Mouse (Mus musculus): ENCODE measurements at regions not wholly inside any gene's neighbourhood (a gene's known extent, or its start where the extent isn't known, plus 50 kb on each side); places are given as distances from the start of the nearest gene placed in this dataset.
A peak's percentile ranks its signal among the peaks of the same experiment; 100 is the strongest.
"Not testable (repeated sequence)": the region's sequence is repeated elsewhere in the genome, so short reads cannot be mapped to it uniquely, and the experiment has no call there.

DNA sequence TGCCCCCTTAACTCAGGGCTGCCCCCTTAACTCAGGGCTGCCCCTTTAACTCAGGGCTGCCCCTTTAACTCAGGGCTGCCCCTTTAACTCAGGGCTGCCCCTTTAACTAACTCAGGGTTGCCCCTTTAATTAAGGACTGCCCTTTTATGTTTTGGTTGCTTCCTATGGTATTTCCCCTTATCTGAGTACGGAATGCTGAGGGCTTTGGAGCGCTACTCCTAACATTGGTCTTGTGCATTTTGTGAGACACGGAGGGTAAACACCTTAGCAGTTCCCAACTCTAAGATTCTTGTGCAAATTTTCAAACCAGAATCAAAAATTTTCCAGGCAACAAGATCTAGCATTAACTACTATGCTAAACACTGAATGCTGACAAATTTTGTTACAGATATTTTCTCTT, 152.7 kb upstream of the Ddhd1 start:
- ATAC-seq (ENCODE audit: insufficient number of reproducible peaks, low FRiP score, low TSS enrichment, low read depth): no peak
- DNase-seq (ENCODE audit: low spot score): no peak
- Histone ChIP-seq H3K4me2 (ENCODE audit: low read depth, severe bottlenecking) (no peak overlapping the region), H3K4me1 (ENCODE audit: control insufficient read depth, insufficient read depth, low read length) (peaks cover 2% of the 10 kb centered on the region; the same call in 1 of the 2 replicates), H3K9me3 (ENCODE audit: control insufficient read depth, low read length) (no peaks in the 10 kb centered on the region), H3K36me3 (ENCODE audit: control insufficient read depth, insufficient read depth, low read length) (no peaks in the 10 kb centered on the region), H3K27me3 (ENCODE audit: control insufficient read depth, insufficient read depth, low read length) (no peaks in the 10 kb centered on the region), H3K27ac (replicated peaks; ENCODE audit: low read depth, low read length) (no peak overlapping the region), H3K4me3 (ENCODE audit: low read depth, low read length) (no peak overlapping the region), H3K9ac (ENCODE audit: low read length) (no peak overlapping the region)
- 48% methylated on average over 3 of the region's 3 CpGs for WGBS

DNA sequence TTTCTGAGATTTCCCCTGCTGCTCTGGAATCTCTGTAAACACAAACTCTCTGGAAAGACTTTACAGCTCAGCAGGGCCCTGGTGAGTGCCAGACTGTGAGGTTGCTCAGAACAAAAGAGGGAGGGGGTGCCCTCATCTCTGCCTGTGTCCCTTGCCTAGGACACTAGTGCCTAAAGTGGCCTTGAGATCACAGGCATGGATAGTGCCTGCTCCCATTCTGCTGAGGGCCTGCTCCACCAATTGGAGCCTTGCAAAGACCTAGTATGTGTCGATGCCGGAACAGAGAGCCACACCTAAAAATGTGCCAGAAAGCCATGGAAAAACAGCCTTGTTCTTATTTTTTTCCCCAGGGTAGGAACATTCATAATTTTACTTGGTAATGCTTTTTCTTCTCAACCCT, 157.7 kb upstream of the Ddhd1 start:
- Histone ChIP-seq H3K4me1 (ENCODE audit: control insufficient read depth, insufficient read depth, low read length) (peaks cover 2% of the 10 kb centered on the region; the same call in 1 of the 2 replicates), H3K27ac (replicated peaks; ENCODE audit: low read depth, low read length) (no peak overlapping the region), H3K9ac (ENCODE audit: low read length) (no peak overlapping the region), H3K4me2 (ENCODE audit: low read depth, severe bottlenecking) (no peak overlapping the region), H3K36me3 (ENCODE audit: control insufficient read depth, insufficient read depth, low read length) (no peaks in the 10 kb centered on the region), H3K27me3 (ENCODE audit: control insufficient read depth, insufficient read depth, low read length) (no peaks in the 10 kb centered on the region), H3K4me3 (ENCODE audit: low read depth, low read length) (no peak overlapping the region), H3K9me3 (ENCODE audit: control insufficient read depth, low read length) (no peaks in the 10 kb centered on the region)
- 84% methylated on average over 2 of the region's 2 CpGs for WGBS
- no peak for ATAC-seq (ENCODE audit: insufficient number of reproducible peaks, low FRiP score, low TSS enrichment, low read depth)
- DNase-seq (ENCODE audit: low spot score): no peak

DNA sequence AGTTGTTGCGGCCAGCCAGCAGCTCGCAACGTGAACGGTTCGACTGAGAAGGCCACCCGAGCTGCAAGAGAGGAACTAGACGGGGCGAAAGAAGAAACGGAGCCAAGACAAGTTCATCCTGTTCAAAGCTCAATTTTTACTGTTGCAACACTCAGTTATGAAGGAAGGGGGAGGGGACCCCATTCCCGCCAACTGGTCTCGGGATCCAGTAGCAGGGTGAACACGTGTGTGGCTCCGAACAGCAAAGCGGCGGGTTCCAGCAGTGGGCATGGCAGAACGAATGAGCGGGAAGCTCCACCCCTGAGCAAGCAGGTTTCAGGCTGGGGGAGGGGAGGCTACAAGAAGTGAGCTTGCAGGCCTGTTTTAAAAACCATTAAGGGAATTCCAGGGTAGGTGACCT, 158.7 kb upstream of the Ddhd1 start:
- H3K9ac ChIP-seq (ENCODE audit: low read length); H3K27me3 ChIP-seq (ENCODE audit: control insufficient read depth, insufficient read depth, low read length); H3K4me2 ChIP-seq (ENCODE audit: low read depth, severe bottlenecking); H3K4me1 ChIP-seq (ENCODE audit: control insufficient read depth, insufficient read depth, low read length); H3K4me3 ChIP-seq (ENCODE audit: low read depth, low read length); H3K27ac ChIP-seq (replicated peaks; ENCODE audit: low read depth, low read length); H3K9me3 ChIP-seq (ENCODE audit: control insufficient read depth, low read length); ATAC-seq (ENCODE audit: insufficient number of reproducible peaks, low FRiP score, low TSS enrichment, low read depth); H3K36me3 ChIP-seq (ENCODE audit: control insufficient read depth, insufficient read depth, low read length): not testable (repeated sequence)
- WGBS: 93% methylated on average over 17 of the region's 17 CpGs
- DNase-seq (ENCODE audit: low spot score): peak; percentile 18

GRCm38 (mm10) chr14:45817756-45818155, 159.8 kb upstream of the Ddhd1 start:
- 88% methylated on average over 3 of the region's 3 CpGs for WGBS
- Histone ChIP-seq H3K4me2 (ENCODE audit: low read depth, severe bottlenecking) (no peak overlapping the region), H3K4me1 (ENCODE audit: control insufficient read depth, insufficient read depth, low read length) (peaks cover 2% of the 10 kb centered on the region; the same call in 1 of the 2 replicates), H3K27me3 (ENCODE audit: control insufficient read depth, insufficient read depth, low read length) (no peaks in the 10 kb centered on the region), H3K27ac (replicated peaks; ENCODE audit: low read depth, low read length) (no peak overlapping the region), H3K9ac (ENCODE audit: low read length) (no peak overlapping the region), H3K9me3 (ENCODE audit: control insufficient read depth, low read length) (no peaks in the 10 kb centered on the region), H3K36me3 (ENCODE audit: control insufficient read depth, insufficient read depth, low read length) (no peaks in the 10 kb centered on the region), H3K4me3 (ENCODE audit: low read depth, low read length) (no peak overlapping the region)
- ATAC-seq (ENCODE audit: insufficient number of reproducible peaks, low FRiP score, low TSS enrichment, low read depth): no peak
- DNase-seq (ENCODE audit: low spot score): no peak

DNA sequence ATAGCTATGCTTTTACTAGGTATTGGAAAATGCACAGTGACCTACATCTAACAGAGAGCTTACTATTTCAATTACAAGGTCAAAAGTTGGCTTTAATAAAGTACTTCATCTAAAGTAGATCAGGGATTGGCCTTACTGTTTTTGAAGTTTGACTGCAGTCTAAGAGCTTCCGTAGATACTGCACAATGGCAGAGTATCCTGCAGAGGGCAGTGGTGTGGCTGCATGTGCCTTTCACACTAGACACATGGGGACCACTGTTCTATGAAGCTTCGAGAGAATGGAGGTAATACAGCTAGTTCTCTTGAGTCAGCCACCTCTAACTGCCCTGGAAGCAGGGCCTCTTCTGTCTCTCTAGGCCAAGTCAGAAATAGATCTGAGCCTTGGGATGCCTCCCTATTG, 166.7 kb upstream of the Ddhd1 start:
- Histone ChIP-seq H3K4me2 (ENCODE audit: low read depth, severe bottlenecking) (no peak overlapping the region), H3K27me3 (ENCODE audit: control insufficient read depth, insufficient read depth, low read length) (no peaks in the 10 kb centered on the region), H3K9ac (ENCODE audit: low read length) (no peak overlapping the region), H3K4me3 (ENCODE audit: low read depth, low read length) (no peak overlapping the region), H3K36me3 (ENCODE audit: control insufficient read depth, insufficient read depth, low read length) (no peaks in the 10 kb centered on the region), H3K27ac (replicated peaks; ENCODE audit: low read depth, low read length) (no peak overlapping the region), H3K4me1 (ENCODE audit: control insufficient read depth, insufficient read depth, low read length) (no peaks in the 10 kb centered on the region), H3K9me3 (ENCODE audit: control insufficient read depth, low read length) (no peaks in the 10 kb centered on the region)
- ATAC-seq (ENCODE audit: insufficient number of reproducible peaks, low FRiP score, low TSS enrichment, low read depth) (no peak), DNase-seq (ENCODE audit: low spot score) (no peak)
- WGBS: 62% methylated on average over 2 of the region's 2 CpGs

DNA sequence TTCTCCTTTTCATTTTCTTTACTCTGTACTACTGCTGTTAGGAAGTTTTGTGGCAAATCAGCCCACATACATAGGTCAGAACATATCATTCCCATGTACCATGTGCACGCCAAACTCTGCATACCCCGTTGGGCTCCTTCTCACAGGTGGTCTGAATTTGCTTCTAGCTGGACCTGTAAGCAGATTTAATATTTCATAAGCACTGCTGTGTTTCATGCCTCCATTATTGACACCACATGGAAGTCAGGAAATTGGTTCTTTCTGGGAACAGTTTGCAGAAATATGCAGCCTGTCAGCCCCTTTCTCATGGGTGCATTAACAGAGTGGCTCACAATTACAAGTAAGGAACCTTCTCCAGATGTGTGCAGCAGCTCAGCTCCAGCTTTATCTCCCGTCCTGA, 168.1 kb upstream of the Ddhd1 start:
- H3K4me2 ChIP-seq (ENCODE audit: low read depth, severe bottlenecking): no peak overlapping the region
- H3K4me1 ChIP-seq (ENCODE audit: control insufficient read depth, insufficient read depth, low read length): no peaks in the 10 kb centered on the region
- 50% methylated on average over 3 of the region's 3 CpGs for WGBS
- H3K27me3 ChIP-seq (ENCODE audit: control insufficient read depth, insufficient read depth, low read length): no peaks in the 10 kb centered on the region
- ATAC-seq (ENCODE audit: insufficient number of reproducible peaks, low FRiP score, low TSS enrichment, low read depth) (peak; percentile 65), DNase-seq (ENCODE audit: low spot score) (peak; percentile 59)
- no peak overlapping the region for H3K9ac ChIP-seq (ENCODE audit: low read length)
- no peaks in the 10 kb centered on the region for H3K36me3 ChIP-seq (ENCODE audit: control insufficient read depth, insufficient read depth, low read length)
- no peak overlapping the region for H3K27ac ChIP-seq (replicated peaks; ENCODE audit: low read depth, low read length)
- no peak overlapping the region for H3K4me3 ChIP-seq (ENCODE audit: low read depth, low read length)
- H3K9me3 ChIP-seq (ENCODE audit: control insufficient read depth, low read length): no peaks in the 10 kb centered on the region

GRCm38 (mm10) chr14:45827096-45827495, 169.2 kb upstream of the Ddhd1 start:
- Histone ChIP-seq H3K9me3 (ENCODE audit: control insufficient read depth, low read length) (no peaks in the 10 kb centered on the region), H3K36me3 (ENCODE audit: control insufficient read depth, insufficient read depth, low read length) (no peaks in the 10 kb centered on the region), H3K4me2 (ENCODE audit: low read depth, severe bottlenecking) (no peak overlapping the region), H3K4me3 (ENCODE audit: low read depth, low read length) (no peak overlapping the region), H3K9ac (ENCODE audit: low read length) (no peak overlapping the region), H3K27ac (replicated peaks; ENCODE audit: low read depth, low read length) (no peak overlapping the region), H3K4me1 (ENCODE audit: control insufficient read depth, insufficient read depth, low read length) (no peaks in the 10 kb centered on the region), H3K27me3 (ENCODE audit: control insufficient read depth, insufficient read depth, low read length) (no peaks in the 10 kb centered on the region)
- no peak for DNase-seq (ENCODE audit: low spot score)
- WGBS: 85% methylated on average over 1 of the region's 1 CpGs
- no peak for ATAC-seq (ENCODE audit: insufficient number of reproducible peaks, low FRiP score, low TSS enrichment, low read depth)

DNA sequence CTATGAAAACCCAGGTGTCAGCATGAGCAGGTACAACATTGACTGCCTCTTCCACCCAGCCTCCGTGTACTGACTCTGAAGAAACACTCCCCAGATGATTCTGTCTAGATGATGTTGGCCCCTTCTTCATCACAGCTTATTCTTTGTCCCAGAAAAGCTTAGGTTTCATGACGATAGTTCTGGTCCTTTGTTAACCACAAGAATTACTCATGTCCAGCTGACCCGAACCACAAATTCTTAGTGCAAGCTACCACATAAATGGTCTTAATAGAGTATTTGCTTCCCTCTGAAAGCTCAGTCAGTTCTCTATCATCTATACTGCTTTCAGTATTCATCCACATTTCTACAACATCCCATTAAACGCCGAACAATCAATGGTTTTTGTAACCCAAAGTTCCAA, 172.5 kb upstream of the Ddhd1 start:
- Histone ChIP-seq H3K27me3 (ENCODE audit: control insufficient read depth, insufficient read depth, low read length) (no peaks in the 10 kb centered on the region), H3K27ac (replicated peaks; ENCODE audit: low read depth, low read length) (no peak overlapping the region), H3K4me2 (ENCODE audit: low read depth, severe bottlenecking) (no peak overlapping the region), H3K36me3 (ENCODE audit: control insufficient read depth, insufficient read depth, low read length) (no peaks in the 10 kb centered on the region), H3K9me3 (ENCODE audit: control insufficient read depth, low read length) (no peaks in the 10 kb centered on the region), H3K4me1 (ENCODE audit: control insufficient read depth, insufficient read depth, low read length) (no peaks in the 10 kb centered on the region), H3K9ac (ENCODE audit: low read length) (no peak overlapping the region), H3K4me3 (ENCODE audit: low read depth, low read length) (no peak overlapping the region)
- WGBS: 90% methylated on average over 5 of the region's 5 CpGs
- ATAC-seq (ENCODE audit: insufficient number of reproducible peaks, low FRiP score, low TSS enrichment, low read depth) (no peak), DNase-seq (ENCODE audit: low spot score) (no peak)

GRCm38 (mm10) chr14:45837039-45837438, 179.1 kb upstream of the Ddhd1 start:
- no peak overlapping the region for H3K27ac ChIP-seq (replicated peaks; ENCODE audit: low read depth, low read length)
- H3K9ac ChIP-seq (ENCODE audit: low read length): no peak overlapping the region
- 93% methylated on average over 11 of the region's 11 CpGs for WGBS
- no peak overlapping the region for H3K4me3 ChIP-seq (ENCODE audit: low read depth, low read length)
- H3K4me1 ChIP-seq (ENCODE audit: control insufficient read depth, insufficient read depth, low read length): no peaks in the 10 kb centered on the region
- H3K4me2 ChIP-seq (ENCODE audit: low read depth, severe bottlenecking): no peak overlapping the region
- H3K27me3 ChIP-seq (ENCODE audit: control insufficient read depth, insufficient read depth, low read length): no peaks in the 10 kb centered on the region
- no peaks in the 10 kb centered on the region for H3K36me3 ChIP-seq (ENCODE audit: control insufficient read depth, insufficient read depth, low read length)
- H3K9me3 ChIP-seq (ENCODE audit: control insufficient read depth, low read length): no peaks in the 10 kb centered on the region
- DNase-seq (ENCODE audit: low spot score) (no peak), ATAC-seq (ENCODE audit: insufficient number of reproducible peaks, low FRiP score, low TSS enrichment, low read depth) (no peak)

All from limb, embryonic 11.5 days (tissue).